Mouse (Mus musculus) brain, embryonic 18.5 days (tissue): Measurements from ENCODE around the gene Dnaja1.

Source experiments
- DNase-seq: peaks from one replicate; pipeline ENCODE4 v3.0.0-alpha.2; 2012; ENCODE audit warnings: low read depth, low spot score

The Dnaja1 gene

GRCm38 (mm10) chr4:40757157-40757779, 35.3 kb downstream of the Dnaja1 start:
- DNase-seq: no peak

- peak; percentile 89 for DNase-seq
These were observed 36.0 kb downstream of the Dnaja1 start, which contains the start of gene Smu1 for GRCm38 (mm10) chr4:40757780-40758420. TSS of gene Smu1 (minus strand) at chr4:40757923.

GRCm38 (mm10) chr4:40759876-40760275, 37.9 kb downstream of the Dnaja1 start:
- no peak for DNase-seq

GRCm38 (mm10) chr4:40774279-40775259, 52.6 kb downstream of the Dnaja1 start:
- no peak for DNase-seq

- no peak for DNase-seq
These were observed 54.5 kb downstream of the Dnaja1 start for GRCm38 (mm10) chr4:40776416-40776815.

DNA sequence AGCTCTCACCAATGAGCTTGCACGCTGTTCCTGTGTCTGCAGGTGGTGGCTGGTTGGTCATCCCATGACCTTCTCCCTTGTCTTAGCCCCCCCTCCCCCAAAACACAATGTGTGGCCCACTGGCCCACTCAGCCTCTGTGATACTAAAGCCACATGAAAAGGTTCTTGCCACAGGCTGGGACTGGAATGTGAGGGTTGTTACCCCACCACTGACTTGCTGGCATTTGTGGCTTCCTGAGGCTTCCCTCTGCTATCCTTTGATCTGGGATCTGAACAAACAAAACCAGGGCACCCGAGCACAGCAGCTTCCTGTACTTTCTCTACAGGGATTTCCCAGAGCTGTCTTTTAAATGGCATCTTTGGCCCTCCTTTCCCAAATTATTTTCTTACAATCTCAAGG, 55.2 kb downstream of the Dnaja1 start:
- no peak for DNase-seq

DNA sequence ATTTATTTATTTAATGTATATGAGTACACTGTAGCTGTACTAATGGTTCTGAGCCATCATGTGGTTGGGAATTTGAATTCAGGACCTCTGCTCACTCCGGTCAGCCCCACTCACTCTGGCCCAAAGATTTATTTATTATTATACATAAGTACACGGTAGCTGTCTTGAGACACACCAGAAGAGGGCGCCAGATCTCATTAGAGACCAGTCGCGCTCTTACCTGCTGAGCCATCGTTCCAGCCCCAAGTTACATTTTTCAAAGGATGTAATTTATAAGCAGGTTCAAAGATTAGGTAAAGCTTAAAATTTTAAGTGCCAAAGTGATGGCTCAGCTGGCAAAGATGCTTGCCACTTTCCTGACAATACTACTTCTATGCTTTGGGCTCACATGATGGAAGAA, 56.7 kb downstream of the Dnaja1 start:
- DNase-seq: no peak

- DNase-seq: no peak
These were observed 59.2 kb downstream of the Dnaja1 start for GRCm38 (mm10) chr4:40781143-40781542.

GRCm38 (mm10) chr4:40781797-40782495, 60.0 kb downstream of the Dnaja1 start:
- DNase-seq: no peak

DNA sequence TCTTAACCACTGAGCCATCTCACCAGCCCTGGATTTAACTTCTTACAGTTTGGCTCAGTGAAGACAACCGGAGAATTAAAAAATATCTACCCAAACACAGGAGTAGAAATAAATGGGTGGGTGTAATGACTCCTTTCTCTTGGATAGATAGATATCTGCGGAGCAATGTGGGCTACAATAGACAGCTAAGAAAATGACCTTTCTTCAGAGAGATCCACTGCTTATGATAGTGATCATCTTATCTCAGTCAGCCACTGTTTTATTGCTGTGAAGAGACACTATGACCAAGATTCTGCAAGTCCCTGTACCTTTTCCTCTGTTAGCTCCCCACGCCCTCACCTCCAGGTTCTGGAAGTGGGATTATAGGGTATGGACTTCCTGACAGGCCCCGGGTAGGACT, 61.1 kb downstream of the Dnaja1 start:
- no peak for DNase-seq

DNA sequence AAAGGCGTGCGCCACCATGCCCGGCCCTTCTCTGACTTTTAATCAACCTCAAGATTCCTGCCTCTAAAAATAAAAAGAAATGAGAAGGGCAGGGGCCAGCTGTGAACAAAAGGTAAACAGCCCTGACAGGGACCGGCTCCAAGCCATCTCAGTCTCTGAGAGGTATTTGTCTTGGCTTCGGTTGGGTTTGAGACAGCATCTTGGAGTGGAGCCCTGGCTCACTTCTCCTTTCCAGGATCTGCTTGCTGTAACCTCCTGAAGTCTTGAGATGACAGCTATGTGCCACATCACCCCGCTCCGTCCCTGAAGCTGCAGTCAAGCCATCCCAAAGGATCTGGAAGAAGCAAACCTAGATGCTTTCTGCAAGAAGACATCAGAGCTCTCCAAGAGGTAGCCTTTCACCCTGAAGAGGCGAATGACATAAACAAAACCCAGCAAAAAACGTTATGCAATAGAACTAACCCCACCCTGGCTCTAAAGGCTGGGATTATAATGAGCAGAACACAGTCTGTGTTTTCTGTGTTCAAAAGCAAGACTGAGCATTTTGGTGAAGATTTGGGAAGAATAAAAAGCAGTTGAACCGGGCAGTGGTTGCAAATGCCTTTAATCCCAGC, 62.7 kb downstream of the Dnaja1 start:
- no peak for DNase-seq

DNA sequence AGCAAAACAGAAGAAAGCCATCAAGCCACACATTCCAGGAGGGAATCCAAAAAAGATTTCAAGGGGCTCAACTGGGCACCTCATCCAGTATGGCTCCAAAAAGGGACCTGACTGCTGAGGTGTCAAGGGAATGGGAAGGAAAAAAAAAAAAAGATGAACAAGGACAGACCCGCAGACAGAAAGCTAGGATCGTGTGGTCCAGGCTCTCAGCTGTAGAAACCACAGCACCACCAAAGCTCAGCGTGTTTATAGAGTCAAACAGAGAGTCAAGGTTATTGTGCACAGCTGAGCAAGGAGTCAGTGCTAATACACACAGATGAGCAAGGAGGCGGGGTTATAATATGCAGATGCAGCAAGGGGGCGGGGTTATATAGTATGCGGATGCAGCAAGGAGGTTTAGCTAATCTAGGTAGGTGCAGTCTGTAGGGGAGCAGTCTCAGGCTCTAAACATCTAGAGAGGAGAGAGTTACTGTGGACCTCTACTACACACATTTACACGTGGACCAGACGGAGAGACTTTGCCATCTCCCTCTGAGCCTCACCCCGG, 63.7 kb downstream of the Dnaja1 start:
- no peak for DNase-seq

- no peak for DNase-seq
These were observed 64.6 kb downstream of the Dnaja1 start for GRCm38 (mm10) chr4:40786578-40786977.
